Mouse (Mus musculus): ENCODE results near the gene Rnh1. TPM values are rescaled to one million over a fixed set of nuclear protein-coding genes. Genes with fewer than 3 reads are reported as not detected.

The Rnh1 gene
- polyA plus RNA-seq, 1 experiment: 162 TPM

DNA sequence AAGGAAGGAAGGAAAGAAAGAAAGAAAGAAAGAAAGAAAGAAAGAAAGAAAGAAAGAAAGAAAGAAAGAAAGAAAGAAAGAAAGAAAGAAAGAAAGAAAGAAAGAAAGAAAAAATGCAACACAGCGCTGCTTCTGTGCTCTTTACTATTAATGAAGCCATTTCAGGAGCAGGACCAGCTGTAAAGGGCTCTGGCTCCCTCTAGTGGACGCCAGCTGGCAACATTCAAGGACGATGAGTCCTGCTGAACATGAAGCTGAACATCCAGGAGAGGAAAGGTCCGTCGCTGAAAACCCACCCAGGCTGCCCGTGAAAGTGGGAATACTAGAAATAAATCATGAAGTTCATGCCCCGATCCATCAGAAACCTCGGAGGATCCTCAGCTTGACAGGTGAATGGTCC, 3.5 kb upstream of the Rnh1 start:
- Histone ChIP-seq H3K27ac (ENCODE audit: insufficient read depth, low read depth, low read length) (no peak overlapping the region), H3K4me1 (ENCODE audit: control insufficient read depth, insufficient read depth, insufficient read length, low read length) (peaks cover 9% of the 10 kb centered on the region; the same call in 1 of the 2 replicates), H3K27me3 (ENCODE audit: control insufficient read depth, insufficient read depth, low read length) (no peaks in the 10 kb centered on the region), H3K4me3 (ENCODE audit: low read depth, low read length) (no peak overlapping the region), H3K36me3 (ENCODE audit: control insufficient read depth, insufficient read depth, low read length) (no peaks in the 10 kb centered on the region)
- WGBS: under 1% methylated on average over 8 of the region's 8 CpGs
- peak; percentile 92; the same call in 1 of the 2 replicates for TF ChIP-seq CTCF (IDR thresholded peaks at IDR 0.05; ENCODE audit: extremely low read depth, insufficient read length, insufficient replicate concordance, low read depth, low read length)
- no peak for TF ChIP-seq POLR2A (IDR thresholded peaks at IDR 0.05; ENCODE audit: low read depth, low read length)

DNA sequence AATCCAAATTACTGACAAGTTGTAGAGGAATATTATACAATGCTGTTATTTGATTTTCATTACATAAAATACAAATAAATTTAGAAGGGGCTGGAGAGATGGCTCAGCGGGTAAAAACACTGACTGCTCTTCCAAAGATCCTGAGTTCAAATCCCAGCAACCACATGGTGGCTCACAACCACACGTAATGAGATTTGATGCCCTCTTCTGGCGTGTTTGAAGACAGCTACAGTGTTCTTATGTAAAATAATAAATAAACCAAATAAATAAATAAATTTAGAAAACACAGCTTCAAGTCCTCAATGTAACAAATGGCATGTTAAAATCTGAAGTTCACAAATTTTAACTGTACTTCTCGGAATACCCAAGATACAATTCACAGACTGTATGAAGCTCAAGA, 2.4 kb upstream of the Rnh1 start:
- Histone ChIP-seq H3K27me3 (ENCODE audit: control insufficient read depth, insufficient read depth, low read length) (no peaks in the 10 kb centered on the region), H3K36me3 (ENCODE audit: control insufficient read depth, insufficient read depth, low read length) (no peaks in the 10 kb centered on the region), H3K4me1 (ENCODE audit: control insufficient read depth, insufficient read depth, insufficient read length, low read length) (peaks cover 11% of the 10 kb centered on the region; the same call in 1 of the 2 replicates), H3K27ac (ENCODE audit: insufficient read depth, low read depth, low read length) (no peak overlapping the region), H3K4me3 (ENCODE audit: low read depth, low read length) (no peak overlapping the region)
- TF ChIP-seq POLR2A (IDR thresholded peaks at IDR 0.05; ENCODE audit: low read depth, low read length) (no peak), CTCF (IDR thresholded peaks at IDR 0.05; ENCODE audit: extremely low read depth, insufficient read length, insufficient replicate concordance, low read depth, low read length) (no peak)
- 83% methylated on average over 4 of the region's 4 CpGs for WGBS

DNA sequence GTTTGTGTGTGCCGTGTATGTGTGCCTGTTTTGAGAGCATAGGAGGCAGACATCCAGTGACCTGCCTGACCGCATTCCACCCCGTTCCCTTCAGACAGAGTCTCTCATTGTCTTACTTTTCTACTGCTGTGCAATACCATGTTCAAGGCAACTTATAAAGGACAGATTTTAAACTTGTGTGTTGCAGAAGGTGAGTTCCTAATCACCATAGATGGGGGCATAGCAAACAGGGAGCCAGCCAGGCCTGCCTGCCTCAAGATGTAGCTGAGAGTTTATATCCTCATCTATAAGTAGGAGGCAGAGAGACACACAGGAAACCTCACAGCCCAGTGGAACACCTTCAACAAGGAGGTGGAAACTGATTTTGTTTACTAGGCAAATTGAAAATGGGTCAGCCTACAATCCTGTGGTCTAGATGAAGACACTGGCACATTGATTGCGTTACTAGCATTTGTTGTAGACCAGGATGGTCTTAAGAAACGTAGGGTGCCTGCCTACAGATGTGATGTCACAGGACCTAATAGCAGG, 730 bp upstream of the Rnh1 start:
- Histone ChIP-seq H3K4me3 (ENCODE audit: low read depth, low read length) (no peak overlapping the region), H3K4me1 (ENCODE audit: control insufficient read depth, insufficient read depth, insufficient read length, low read length) (peaks cover 14% of the 10 kb centered on the region; the same call in 1 of the 2 replicates), H3K36me3 (ENCODE audit: control insufficient read depth, insufficient read depth, low read length) (no peaks in the 10 kb centered on the region), H3K27ac (ENCODE audit: insufficient read depth, low read depth, low read length) (peak overlapping the region; percentile 93), H3K27me3 (ENCODE audit: control insufficient read depth, insufficient read depth, low read length) (no peaks in the 10 kb centered on the region)
- TF ChIP-seq POLR2A (IDR thresholded peaks at IDR 0.05; ENCODE audit: low read depth, low read length): no peak
- TF ChIP-seq CTCF (IDR thresholded peaks at IDR 0.05; ENCODE audit: extremely low read depth, insufficient read length, insufficient replicate concordance, low read depth, low read length): no peak
- 59% methylated on average over 5 of the region's 5 CpGs for WGBS

DNA sequence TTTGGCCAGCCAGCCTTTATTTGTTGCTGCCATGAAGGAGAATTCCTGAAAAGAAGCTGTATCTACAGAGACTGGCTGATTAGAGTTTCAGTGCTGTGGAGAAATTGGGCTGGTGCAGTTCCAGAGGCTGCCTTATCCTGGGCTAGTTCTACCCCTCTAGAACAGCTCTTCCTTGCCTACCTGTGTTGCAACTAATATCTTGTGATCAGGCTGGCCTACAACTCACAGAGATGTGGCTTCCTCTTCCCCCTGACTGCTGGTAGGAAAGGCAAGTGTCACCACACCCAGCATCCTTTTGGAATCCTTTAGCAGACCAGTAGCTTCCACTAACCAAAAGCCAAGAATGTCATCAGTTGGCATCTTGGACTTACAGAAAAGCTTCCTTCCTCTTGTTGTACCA, 2.8 kb downstream of the Rnh1 start:
- peaks cover 12% of the 10 kb centered on the region; the same call in 1 of the 2 replicates for H3K36me3 ChIP-seq (ENCODE audit: control insufficient read depth, insufficient read depth, low read length)
- H3K27ac ChIP-seq (ENCODE audit: insufficient read depth, low read depth, low read length): peak overlapping the region; percentile 38; the same call in 1 of the 2 replicates
- TF ChIP-seq POLR2A (IDR thresholded peaks at IDR 0.05; ENCODE audit: low read depth, low read length): no peak
- TF ChIP-seq CTCF (IDR thresholded peaks at IDR 0.05; ENCODE audit: extremely low read depth, insufficient read length, insufficient replicate concordance, low read depth, low read length): no peak
- H3K4me3 ChIP-seq (ENCODE audit: low read depth, low read length): no peak overlapping the region
- H3K4me1 ChIP-seq (ENCODE audit: control insufficient read depth, insufficient read depth, insufficient read length, low read length): peaks cover 26% of the 10 kb centered on the region; the same call in 1 of the 2 replicates
- no peaks in the 10 kb centered on the region for H3K27me3 ChIP-seq (ENCODE audit: control insufficient read depth, insufficient read depth, low read length)

DNA sequence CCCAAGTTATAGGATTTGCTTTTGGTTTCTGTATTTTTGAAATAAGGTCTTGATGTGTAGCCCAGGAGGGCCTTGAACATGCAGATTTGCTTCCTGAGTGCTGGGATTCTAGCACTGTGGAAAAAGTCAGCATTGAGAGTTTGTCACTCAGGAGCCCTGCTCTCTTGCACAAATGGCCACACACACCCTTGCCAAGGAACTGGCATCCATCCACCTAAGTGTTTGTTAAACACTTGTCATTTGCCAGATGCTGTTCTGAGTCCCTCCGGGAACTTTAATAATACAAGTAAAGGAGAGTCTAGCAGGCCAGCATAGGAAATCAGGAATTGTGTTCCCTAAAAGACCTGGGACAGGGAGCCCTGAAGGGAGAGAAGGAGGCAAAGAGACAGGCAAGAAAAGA, 3.4 kb downstream of the Rnh1 start:
- no peak for TF ChIP-seq POLR2A (IDR thresholded peaks at IDR 0.05; ENCODE audit: low read depth, low read length)
- TF ChIP-seq CTCF (IDR thresholded peaks at IDR 0.05; ENCODE audit: extremely low read depth, insufficient read length, insufficient replicate concordance, low read depth, low read length): no peak
- 19% methylated on average over 1 of the region's 1 CpGs for WGBS
- Histone ChIP-seq H3K36me3 (ENCODE audit: control insufficient read depth, insufficient read depth, low read length) (peaks cover 14% of the 10 kb centered on the region), H3K4me1 (ENCODE audit: control insufficient read depth, insufficient read depth, insufficient read length, low read length) (peaks cover 26% of the 10 kb centered on the region; the same call in 1 of the 2 replicates), H3K27ac (ENCODE audit: insufficient read depth, low read depth, low read length) (peak overlapping the region; percentile 79), H3K27me3 (ENCODE audit: control insufficient read depth, insufficient read depth, low read length) (no peaks in the 10 kb centered on the region), H3K4me3 (ENCODE audit: low read depth, low read length) (no peak overlapping the region)

DNA sequence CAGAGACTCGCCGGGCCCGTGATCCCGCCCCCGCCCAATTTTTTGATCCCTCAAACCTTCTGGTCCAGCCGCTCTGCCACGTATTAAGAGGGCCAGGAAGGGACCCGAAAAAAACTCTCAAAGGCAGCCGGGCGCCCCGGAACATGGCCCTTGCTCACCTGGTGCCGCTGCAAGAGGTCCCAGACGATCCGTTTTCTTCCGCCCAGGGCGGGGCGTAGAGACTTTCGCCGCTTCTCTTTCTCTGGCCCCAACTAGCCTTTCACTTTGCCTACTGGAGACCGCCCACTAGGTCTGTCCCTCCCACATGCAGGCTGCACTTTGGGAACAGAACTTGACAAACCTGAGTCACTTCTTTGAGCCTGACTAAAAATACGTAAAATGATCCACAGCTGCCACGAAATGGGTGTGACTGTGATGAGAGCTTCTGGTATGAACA, 4.1 kb downstream of the Rnh1 start:
- H3K36me3 ChIP-seq (ENCODE audit: control insufficient read depth, insufficient read depth, low read length): peaks cover 21% of the 10 kb centered on the region
- no peaks in the 10 kb centered on the region for H3K27me3 ChIP-seq (ENCODE audit: control insufficient read depth, insufficient read depth, low read length)
- peak overlapping the region; percentile 66 for H3K4me3 ChIP-seq (ENCODE audit: low read depth, low read length)
- peaks cover 26% of the 10 kb centered on the region; the same call in 1 of the 2 replicates for H3K4me1 ChIP-seq (ENCODE audit: control insufficient read depth, insufficient read depth, insufficient read length, low read length)
- peak overlapping the region; percentile 79 for H3K27ac ChIP-seq (ENCODE audit: insufficient read depth, low read depth, low read length)
- TF ChIP-seq CTCF (IDR thresholded peaks at IDR 0.05; ENCODE audit: extremely low read depth, insufficient read length, insufficient replicate concordance, low read depth, low read length) (no peak), POLR2A (IDR thresholded peaks at IDR 0.05; ENCODE audit: low read depth, low read length) (peak; percentile 34; the same call in 1 of the 2 replicates)
- under 1% methylated on average over 22 of the region's 22 CpGs for WGBS

DNA sequence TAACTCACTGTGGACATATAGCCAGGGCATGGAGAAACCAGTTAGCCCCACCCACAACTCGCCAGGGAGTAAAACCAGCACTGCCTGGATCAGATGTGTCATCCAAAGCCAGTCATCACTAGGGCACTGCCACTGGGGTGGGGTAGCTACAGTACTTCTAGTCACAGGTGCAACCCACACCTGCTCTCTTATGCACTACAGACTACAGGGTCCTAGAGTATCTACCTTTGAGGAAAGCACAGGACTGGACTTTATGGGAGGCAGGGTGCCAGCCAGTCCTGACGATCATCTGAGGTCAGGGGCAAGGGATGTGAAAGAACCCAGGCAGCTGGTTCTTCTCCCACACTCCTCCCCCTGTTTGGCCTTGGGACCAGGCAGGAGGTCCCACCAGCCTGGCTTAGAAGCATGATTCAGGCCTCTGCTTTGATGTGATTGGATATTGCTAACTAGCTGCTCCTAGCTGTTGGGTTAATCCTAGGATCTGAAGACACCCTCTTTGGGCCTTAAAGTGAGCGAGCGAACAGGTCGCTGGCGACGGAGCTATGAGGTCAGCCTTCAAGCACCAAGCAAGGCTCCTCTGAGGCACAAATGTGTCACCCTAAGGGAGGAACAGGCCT, 4.6 kb downstream of the Rnh1 start:
- no peak for TF ChIP-seq POLR2A (IDR thresholded peaks at IDR 0.05; ENCODE audit: low read depth, low read length)
- no peak for TF ChIP-seq CTCF (IDR thresholded peaks at IDR 0.05; ENCODE audit: extremely low read depth, insufficient read length, insufficient replicate concordance, low read depth, low read length)
- WGBS: 9% methylated on average over 7 of the region's 7 CpGs
- Histone ChIP-seq H3K27ac (ENCODE audit: insufficient read depth, low read depth, low read length) (peak overlapping the region; percentile 79), H3K4me1 (ENCODE audit: control insufficient read depth, insufficient read depth, insufficient read length, low read length) (peaks cover 22% of the 10 kb centered on the region; the same call in 1 of the 2 replicates), H3K4me3 (ENCODE audit: low read depth, low read length) (peak overlapping the region; percentile 66), H3K36me3 (ENCODE audit: control insufficient read depth, insufficient read depth, low read length) (peaks cover 27% of the 10 kb centered on the region), H3K27me3 (ENCODE audit: control insufficient read depth, insufficient read depth, low read length) (no peaks in the 10 kb centered on the region)

Data from small intestine, adult 2 months (tissue).